Mouse (Mus musculus) c-Kit-positive CD71-positive TER-119-negative erythroid progenitor cells, embryonic 14.5 days (primary cell): ENCODE results near the gene Gcnt4.
A peak's percentile ranks its signal among the peaks of the same experiment; 100 is the strongest.
"Not testable (repeated sequence)": the region's sequence is repeated elsewhere in the genome, so short reads cannot be mapped to it uniquely, and the experiment has no call there.

Source experiments
- DNase-seq: peaks from one replicate; pipeline ENCODE4 v3.0.0-alpha.2; 2013; ENCODE audit warnings: low read depth

Gcnt4 gene

DNA sequence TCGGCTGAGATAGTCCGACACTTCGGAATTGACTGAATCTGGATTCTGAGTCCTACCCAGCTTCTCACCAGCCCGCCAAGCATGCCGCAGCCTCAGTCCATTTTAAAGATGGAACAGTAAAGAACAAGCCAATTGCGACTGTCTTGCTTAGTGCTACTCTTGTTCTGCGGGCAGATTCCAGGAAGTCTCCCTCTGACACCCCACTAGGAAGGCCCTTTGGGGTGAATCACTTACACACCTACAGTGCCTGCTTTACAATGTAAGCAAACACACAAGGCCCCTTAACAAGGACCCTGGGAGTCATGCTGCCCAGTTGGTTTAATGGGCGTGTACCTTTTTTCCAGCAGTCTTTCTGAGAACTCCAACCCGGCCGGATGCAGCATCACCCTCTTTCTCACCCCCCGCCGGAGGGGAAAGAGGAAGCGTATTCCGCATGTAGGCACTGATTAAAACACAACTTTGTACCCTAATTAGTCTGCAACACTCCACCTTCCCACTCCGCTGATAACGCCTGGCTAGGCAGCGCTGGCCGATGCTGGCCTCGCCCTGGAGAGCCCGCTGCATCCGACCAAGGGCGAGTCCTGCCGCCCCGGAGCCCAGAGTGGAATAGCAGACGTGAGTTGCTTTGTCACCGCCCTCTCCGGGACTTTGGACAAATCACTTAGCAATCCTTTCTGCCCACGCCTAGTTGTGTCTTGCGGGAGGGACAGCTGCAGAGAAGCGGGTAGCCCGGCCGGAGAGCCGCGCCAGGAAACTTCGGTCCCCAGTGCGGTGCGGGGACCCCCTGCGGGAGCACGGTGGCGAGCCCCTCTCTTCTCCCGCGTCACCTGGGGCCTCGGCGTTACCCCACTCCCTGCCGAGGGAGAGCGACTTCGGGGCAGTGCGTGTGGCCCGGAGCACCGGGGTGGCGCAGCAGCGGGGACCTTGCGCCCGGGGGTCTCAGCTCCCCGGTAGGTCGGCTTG lies at the start of gene Gcnt4:
Gene Gcnt4 (plus strand): TSS at position 691 of the 963 bp plus-strand sequence.
- peak; percentile 16 for DNase-seq

- no peak for DNase-seq
Measured at GRCm38 (mm10) chr13:96878220-96879057, 46.0 kb upstream of the Gcnt4 start.

DNA sequence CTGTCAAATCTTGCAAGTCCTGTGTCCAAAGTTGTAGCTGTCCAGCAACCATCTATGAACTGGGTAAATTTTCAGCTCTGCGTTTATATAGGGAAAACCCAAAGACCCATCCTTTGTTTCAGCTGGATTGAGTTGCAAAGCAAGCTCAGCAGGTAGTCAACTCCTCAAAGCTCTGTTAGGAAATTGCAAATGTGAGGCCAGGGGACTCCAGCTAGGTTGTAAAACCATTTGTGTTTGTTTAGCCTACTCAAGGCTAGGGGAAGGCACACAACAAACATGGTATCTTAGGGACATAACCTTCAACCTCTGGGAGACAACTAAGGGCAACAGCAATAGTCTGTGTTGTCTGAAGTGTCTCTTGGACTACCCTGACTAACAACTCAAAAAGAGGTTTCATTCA lies 40.0 kb upstream of the Gcnt4 start:
- no peak for DNase-seq

- no peak for DNase-seq
Measured at GRCm38 (mm10) chr13:96889985-96890384, 34.5 kb upstream of the Gcnt4 start.

GRCm38 (mm10) chr13:96895144-96895543 lies 29.3 kb upstream of the Gcnt4 start:
- no peak for DNase-seq

DNA sequence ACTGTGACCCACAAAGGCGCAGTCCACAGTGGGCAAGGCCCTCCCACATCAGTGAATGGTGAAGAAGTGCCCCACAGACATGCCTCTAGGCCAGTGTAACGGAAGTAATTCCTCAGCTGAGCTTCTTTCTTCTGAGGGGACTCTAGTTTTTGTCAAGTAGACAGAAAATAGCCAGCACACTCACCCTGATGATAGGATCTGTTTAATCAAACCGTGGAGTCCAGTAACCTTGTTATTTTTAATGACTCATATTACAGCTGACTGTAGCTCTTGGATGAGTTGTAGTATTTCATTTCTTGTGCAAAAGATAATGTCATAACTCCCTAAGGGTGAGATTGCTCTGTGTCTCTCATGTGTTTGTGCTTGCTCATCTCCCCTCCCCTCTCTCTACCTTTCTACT lies 17.8 kb upstream of the Gcnt4 start:
- DNase-seq, result no peak

DNA sequence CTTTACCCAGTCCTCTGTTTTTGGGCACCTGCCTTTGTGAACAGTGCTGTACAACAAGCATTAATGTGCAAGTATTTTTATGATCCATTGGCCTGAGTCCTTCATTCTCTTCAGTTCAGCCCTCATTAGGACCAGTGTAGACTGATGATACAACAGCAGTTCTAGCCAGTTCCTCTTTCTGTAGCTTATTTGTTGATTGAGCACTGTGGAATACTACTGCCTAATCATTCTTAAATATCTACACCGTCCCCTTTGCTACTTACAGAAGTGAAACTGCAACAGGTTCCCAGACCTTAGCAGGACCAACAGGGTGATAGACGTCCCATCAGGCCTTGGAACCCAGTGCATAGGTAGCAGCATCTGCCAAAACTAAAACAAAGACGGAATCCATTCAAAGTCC lies 13.3 kb upstream of the Gcnt4 start:
- no peak for DNase-seq

GRCm38 (mm10) chr13:96923134-96923533 lies 1.4 kb upstream of the Gcnt4 start:
- DNase-seq, result not testable (repeated sequence)

DNA sequence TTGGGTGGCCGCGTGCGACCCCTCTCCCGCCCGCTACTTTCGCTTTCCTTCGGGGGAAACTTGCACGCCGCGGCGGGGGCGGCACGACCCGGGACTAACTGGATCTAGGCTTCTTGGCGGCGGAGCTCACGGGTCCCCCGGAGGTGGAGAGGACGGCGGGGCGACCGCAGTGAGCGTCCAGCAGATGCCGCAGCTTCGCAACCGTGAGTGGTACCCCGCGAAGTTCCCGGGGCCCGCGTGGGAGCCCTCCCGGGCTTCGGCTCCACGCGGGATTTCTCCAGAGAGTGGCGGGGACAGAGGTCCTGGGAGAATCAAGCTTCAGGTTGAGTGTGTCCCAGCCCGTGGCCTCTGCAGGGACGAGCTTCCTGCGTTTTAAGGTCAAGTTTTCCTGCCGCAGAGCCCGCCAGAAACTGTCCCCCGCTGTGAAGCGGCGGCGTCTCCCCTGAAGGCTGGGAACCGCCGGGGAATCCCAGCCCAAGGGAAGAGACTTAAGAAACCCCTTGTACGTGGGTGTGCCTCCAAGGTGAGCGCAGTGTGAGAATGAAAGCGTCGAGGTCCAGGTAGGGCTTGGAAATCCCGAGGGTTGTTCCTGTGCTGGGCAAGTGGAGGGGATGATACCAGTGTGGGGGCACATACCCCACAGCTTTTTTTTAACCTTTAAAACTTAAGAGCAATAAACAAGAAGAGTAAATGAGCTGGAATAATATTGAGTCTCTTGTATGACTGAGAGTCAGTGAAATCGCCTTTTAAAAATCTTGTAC lies 676 bp downstream of the Gcnt4 start:
- DNase-seq, result no peak

GRCm38 (mm10) chr13:96925991-96926725 lies 1.7 kb downstream of the Gcnt4 start:
- DNase-seq, result no peak

DNA sequence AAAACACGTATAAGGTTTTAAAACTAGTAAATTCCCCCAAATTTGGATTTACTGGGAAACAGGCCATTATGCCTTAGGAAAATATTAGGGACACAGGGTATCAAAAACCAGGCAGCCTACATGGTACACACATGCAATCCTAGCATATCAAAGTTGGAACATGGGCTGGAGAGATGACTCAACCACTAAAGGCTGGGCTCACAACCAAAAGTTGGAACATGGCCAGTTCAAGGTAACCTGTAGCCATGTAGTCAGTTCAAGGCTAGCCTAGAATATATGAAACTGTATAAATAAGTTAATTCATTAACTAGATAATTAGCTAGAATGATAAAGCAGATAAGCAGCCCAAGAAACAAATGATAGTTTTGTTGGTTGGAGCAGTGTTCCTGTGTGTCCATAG lies 3.3 kb downstream of the Gcnt4 start:
- DNase-seq, result no peak

DNA sequence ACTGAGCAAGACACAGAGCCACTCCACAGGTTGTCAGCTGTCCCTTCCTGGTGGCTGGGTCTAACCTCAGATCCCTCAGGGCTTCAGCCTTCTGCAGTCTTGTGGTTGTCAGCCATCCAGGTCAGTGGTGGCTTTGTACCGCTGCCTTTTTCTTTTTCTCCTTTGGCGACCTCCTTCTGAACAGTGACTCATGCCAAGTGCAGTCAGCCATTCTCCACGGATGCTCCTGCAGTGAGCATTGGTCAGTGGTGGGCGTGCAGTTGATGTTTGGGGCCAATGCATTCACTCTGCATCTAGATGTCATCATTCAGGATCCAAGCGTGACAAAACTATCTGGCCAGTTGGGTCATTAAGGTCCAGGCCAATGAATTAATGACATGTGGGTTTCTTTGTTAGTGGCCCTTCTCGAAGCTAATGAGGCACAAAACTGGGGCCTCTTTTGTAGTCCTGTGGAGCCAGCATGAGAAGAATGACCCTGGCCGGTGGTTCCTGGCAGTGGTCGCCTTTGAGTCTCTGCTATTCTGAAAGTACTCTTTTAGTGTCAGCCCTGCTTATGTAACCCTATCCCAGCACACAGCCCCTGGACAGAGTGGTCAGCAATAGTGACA lies 4.0 kb downstream of the Gcnt4 start:
- DNase-seq, result no peak

DNA sequence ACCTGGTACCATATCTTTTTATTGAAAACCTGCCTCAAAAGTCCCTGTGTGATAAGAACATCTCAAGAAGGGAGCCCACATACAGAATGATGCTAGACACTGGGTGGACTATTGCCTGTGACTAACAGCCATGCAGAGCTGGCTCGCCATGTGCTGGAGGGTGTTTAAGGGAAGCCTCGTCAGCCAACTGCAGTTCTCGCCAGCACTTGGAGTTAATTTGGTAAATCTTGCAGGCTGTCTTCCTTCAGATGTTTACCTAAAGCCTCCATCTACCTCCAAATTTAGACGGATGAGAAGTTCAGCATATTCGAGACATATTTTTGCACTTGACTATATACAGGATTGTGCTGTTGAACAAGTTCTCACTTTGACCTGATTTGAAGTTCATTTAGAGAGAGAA lies 8.3 kb downstream of the Gcnt4 start:
- no peak for DNase-seq

- no peak for DNase-seq
Measured at GRCm38 (mm10) chr13:96933367-96933766, 8.9 kb downstream of the Gcnt4 start.

DNA sequence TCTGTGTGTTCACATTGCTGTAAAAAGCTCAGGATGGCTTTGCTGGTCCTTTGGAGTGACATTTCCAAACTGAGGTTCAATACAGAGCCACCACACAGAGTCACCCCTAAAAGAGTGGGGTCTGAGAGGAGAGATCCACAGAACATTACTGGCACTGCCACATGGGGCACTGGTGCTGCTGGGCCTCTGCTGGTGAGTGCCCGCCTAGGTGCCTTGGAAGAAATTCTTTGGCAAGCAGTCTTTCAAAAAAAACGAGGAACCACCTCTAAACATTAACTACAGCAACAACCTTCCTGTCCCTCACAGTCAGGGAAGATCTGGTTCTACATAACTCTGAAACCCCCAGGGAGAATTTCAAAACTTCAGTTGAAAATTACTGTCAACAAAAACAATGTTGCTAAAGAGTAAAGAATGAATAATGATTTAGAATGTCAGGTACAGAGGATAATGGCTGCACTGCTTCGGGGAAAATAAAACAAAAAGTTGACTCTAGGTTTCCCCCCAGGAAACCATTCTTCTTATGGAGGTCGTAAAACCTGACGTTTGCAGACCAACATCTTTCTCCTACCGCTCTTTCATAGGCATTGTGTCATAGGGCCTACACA lies 11.8 kb downstream of the Gcnt4 start:
- DNase-seq, result no peak

GRCm38 (mm10) chr13:96937059-96937558 lies 12.6 kb downstream of the Gcnt4 start:
- DNase-seq, result no peak

DNA sequence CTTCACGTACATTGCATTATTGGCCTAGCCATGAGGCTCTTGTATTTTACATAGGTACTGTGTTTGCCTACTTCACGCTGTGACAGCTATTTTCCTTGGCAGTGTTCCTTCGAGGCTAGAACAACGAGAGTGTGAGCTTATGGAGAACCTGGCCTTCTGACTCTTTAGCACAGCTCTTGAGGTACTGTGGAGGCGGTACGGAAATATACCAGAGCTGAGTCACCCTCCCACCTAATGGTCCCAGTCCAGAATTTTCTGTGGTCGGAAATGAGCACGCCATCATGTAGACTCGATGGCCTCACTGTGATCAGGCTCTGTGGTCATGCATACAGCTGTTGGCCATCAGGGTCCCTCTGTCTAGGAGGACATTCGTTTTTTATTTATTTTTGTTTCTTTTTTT lies 15.2 kb downstream of the Gcnt4 start:
- no peak for DNase-seq

GRCm38 (mm10) chr13:96941481-96941880 lies 17.0 kb downstream of the Gcnt4 start:
- DNase-seq, result not testable (repeated sequence)

DNA sequence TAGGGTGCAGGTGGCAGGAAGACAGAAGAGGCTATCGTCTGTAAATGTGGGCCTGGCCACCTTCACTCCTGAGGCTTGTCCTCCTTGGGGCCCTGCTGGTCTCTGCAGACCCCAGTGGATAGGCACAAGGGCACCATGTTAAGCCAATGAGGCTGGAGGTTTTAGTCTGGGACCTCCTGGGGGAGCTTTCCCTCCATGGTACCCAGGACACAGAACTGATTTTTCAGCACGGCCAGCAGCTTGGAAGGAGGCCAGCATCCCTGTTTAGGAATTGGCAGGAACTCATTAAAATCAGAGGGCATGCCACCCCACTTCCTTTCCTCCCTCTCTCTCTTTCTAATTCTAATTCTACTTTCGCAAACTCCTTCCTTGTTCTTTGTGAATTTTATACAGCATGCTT lies 19.1 kb downstream of the Gcnt4 start:
- no peak for DNase-seq

GRCm38 (mm10) chr13:96945748-96946147 lies 21.3 kb downstream of the Gcnt4 start:
- DNase-seq, result no peak
